Mouse (Mus musculus) thymus, adult 2 months (tissue): ENCODE data around the gene Ccr5.

Experiments
- CTCF ChIP-seq: fragments of 200-500 bp; IDR thresholded peaks from 2 replicates; pipeline ENCODE4 v1.5.1; 2012; ENCODE audit warnings: mild to moderate bottlenecking, control low read depth, low read length, moderate library complexity, borderline replicate concordance; ENCODE audit not compliant: control insufficient read depth, poor library complexity, insufficient read depth; ENCODE audit errors: extremely low read depth
- POLR2A ChIP-seq: fragments of 200-500 bp; IDR thresholded peaks from 2 replicates; pipeline ENCODE4 v1.6.1; 2012; ENCODE audit warnings: mild to moderate bottlenecking, low read length, control low read depth, moderate library complexity; ENCODE audit not compliant: control insufficient read depth, poor library complexity, insufficient read depth; ENCODE audit errors: extremely low read depth

GRCm38 (mm10) chr9:124111997-124112396 is 9.3 kb upstream of the Ccr5 start:
- TF ChIP-seq CTCF (no peak), POLR2A (no peak)
